Mouse (Mus musculus): ENCODE measurements at regions not wholly inside any gene's neighbourhood (a gene's known extent, or its start where the extent isn't known, plus 50 kb on each side); places are given as distances from the start of the nearest gene placed in this dataset. TPM values are rescaled to one million over a fixed set of nuclear protein-coding genes. Genes with fewer than 3 reads are reported as not detected.
"Not testable (repeated sequence)": the region's sequence is repeated elsewhere in the genome, so short reads cannot be mapped to it uniquely, and the experiment has no call there.

- DNase-seq: no peak
These were observed 65.3 kb upstream of the Adam6b start for GRCm38 (mm10) chr12:113423736-113424597.

GRCm38 (mm10) chr12:113424598-113425208, 64.6 kb upstream of the Adam6b start:
- not testable (repeated sequence) for DNase-seq

- DNase-seq: no peak
These were observed 63.9 kb upstream of the Adam6b start for GRCm38 (mm10) chr12:113425209-113426070.

- DNase-seq: no peak
These were observed 62.7 kb upstream of the Adam6b start for GRCm38 (mm10) chr12:113426636-113427035.

GRCm38 (mm10) chr12:113427339-113427738, 62.0 kb upstream of the Adam6b start:
- DNase-seq: no peak

- no peak for DNase-seq
These were observed 60.9 kb upstream of the Adam6b start for GRCm38 (mm10) chr12:113428461-113428860.

- no peak for DNase-seq
These were observed 60.4 kb upstream of the Adam6b start for GRCm38 (mm10) chr12:113428901-113429300.

- DNase-seq: no peak
These were observed 59.0 kb upstream of the Adam6b start for GRCm38 (mm10) chr12:113430340-113430739.

Small RNAs in the stretch of these regions (microRNA-seq; reads per million reads assigned to microRNA genes)
- gene Gm22175 (not detected), gene Gm24022 (not detected), gene Gm25747 (not detected)
